Mouse (Mus musculus) kidney, embryonic 15.5 days (tissue): Measurements from ENCODE around the gene Shroom4. TPM values are rescaled to one million over a fixed set of nuclear protein-coding genes. Genes with fewer than 3 reads are reported as not detected.

Experiments
- ATAC-seq: fragments of 200-750 bp; cut with Nextera tagmentation; replicated peaks from 2 replicates; pipeline ENCODE4 v1.8.0; 2017; ENCODE audit warnings: moderate TSS enrichment; ENCODE audit not compliant: low FRiP score
- H3K27ac ChIP-seq: fragments of 300-500 bp; sonication (generic); 2 replicates; pipeline ENCODE4 v1.5.1; 2015; ENCODE audit warnings: mild to moderate bottlenecking, inconsistent platforms
- H3K27me3 ChIP-seq: fragments of 300-500 bp; sonication (generic); 2 replicates; pipeline ENCODE4 v1.6.1; 2015; ENCODE audit warnings: inconsistent platforms
- H3K36me3 ChIP-seq: fragments of 300-500 bp; sonication (generic); 2 replicates; pipeline ENCODE4 v1.6.1; 2015; ENCODE audit warnings: inconsistent platforms
- H3K4me1 ChIP-seq: fragments of 300-500 bp; sonication (generic); 2 replicates; pipeline ENCODE4 v1.6.1; 2015; ENCODE audit warnings: inconsistent platforms
- H3K4me2 ChIP-seq: fragments of 300-500 bp; sonication (generic); 2 replicates; pipeline ENCODE4 v1.6.1; 2015; ENCODE audit warnings: moderate library complexity, mild to moderate bottlenecking, inconsistent platforms
- H3K4me3 ChIP-seq: fragments of 300-500 bp; sonication (generic); replicated peaks from 2 replicates; pipeline ENCODE4 v1.5.1; 2015; ENCODE audit warnings: mild to moderate bottlenecking, inconsistent platforms
- H3K9ac ChIP-seq: fragments of 300-500 bp; sonication (generic); 2 replicates; pipeline ENCODE4 v1.6.1; 2015; ENCODE audit warnings: mild to moderate bottlenecking, inconsistent platforms
- H3K9me3 ChIP-seq: fragments of 300-500 bp; sonication (generic); replicated peaks from 2 replicates; pipeline ENCODE4 v1.6.1; 2016; ENCODE audit warnings: inconsistent platforms
- whole genome bisulfite sequencing: fragments of 180-500 bp; shearing (Covaris S2); methylation state at CpG from one replicate; pipeline ENCODE4 v1.1.7; 2015; ENCODE audit warnings: mixed read lengths; 5-methylcytosine and 5-hydroxymethylcytosine counted together
- polyA plus RNA-seq: library from polyadenylated mRNA; unstranded; fragments of >200 nt; fragmentation: Nextera tagmentation; extraction: Ambion mirVana; gene quantifications from 2 replicates; pipeline ENCODE4 v1.2.1, GENCODE M21; 2015

Gene Shroom4
- 6.8 and 7.2 TPM in 2 replicates for polyA plus RNA-seq

DNA sequence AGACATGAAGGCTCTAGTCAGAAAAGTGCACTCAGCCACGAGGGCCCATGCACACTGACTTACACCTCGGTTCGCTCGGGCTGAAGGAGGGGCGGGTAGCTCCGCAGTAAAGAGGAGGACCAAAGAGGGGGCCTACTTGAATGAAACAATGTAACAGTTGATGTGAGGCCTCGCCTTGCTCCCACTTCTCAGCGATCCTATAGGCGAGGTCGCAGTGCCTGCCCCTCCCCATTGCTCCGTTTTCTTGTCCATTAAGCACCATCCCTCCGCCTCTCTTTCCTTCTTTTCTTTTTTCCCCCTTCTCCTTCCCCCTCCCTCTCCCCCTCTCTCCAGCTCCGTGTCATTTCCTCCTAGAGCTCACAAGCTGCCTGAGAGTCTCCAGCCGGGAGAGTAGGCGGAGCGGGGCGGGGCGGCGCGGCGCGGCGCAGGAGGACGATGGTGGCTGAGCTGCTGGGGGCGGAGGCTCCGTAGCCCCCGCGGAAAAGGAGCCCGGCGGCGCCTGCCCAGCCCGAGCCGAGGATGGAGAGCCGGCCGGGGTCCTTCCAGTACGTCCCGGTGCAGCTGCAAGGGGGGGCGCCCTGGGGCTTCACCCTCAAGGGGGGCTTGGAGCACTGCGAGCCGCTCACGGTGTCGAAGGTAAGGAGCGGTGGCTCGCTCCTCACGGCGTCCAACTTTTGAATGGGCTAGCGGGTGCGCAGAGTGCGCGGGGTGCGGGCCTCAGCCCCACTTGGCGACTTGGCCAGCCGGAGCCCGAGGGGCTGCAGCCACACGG lies at the start of gene Shroom4:
Gene Shroom4 (plus strand): TSS at position 229 of the 772 bp plus-strand sequence.
- H3K9ac ChIP-seq = peak within 1 kb of the TSS; percentile 59
- no peaks in the 10 kb centered on the region for H3K36me3 ChIP-seq
- no peaks in the 10 kb centered on the region for H3K27me3 ChIP-seq
- H3K4me3 ChIP-seq = peak within 1 kb of the TSS; percentile 63
- no peaks in the 10 kb centered on the region for H3K9me3 ChIP-seq
- WGBS = 12% methylated on average over 55 of the region's 55 CpGs
- H3K27ac ChIP-seq = peak within 1 kb of the TSS; percentile 88
- peak within 1 kb of the TSS; percentile 58 for H3K4me2 ChIP-seq
- H3K4me1 ChIP-seq = 0 out of 2 replicates have a peak, but pooled peaks cover 6% of the 10 kb centered on the region
- ATAC-seq = peak; percentile 97

DNA sequence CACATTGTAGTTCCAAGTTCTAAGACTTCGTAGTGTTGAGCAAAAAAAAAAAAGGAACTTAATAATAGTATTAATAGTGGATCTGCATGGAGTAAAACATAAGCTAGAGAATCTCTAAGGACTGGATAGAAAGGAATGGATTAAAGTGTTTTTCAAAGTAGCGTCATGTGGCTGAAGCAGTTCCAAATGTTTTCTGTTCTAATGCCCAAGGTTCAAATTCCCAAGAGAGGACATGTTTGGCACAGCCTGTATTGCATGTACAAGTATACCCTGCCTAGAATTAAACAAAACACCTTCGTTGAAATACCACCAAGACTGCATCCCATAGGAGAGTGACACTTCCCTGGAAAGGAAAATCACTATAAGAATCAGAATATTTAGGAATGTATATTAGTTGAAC lies 42.8 kb upstream of the Shroom4 start:
- no peak for ATAC-seq
- Histone ChIP-seq H3K4me2 (no peak overlapping the region), H3K4me3 (no peak overlapping the region), H3K27me3 (no peaks in the 10 kb centered on the region), H3K36me3 (no peaks in the 10 kb centered on the region), H3K9ac (no peak overlapping the region), H3K9me3 (no peaks in the 10 kb centered on the region), H3K4me1 (no peaks in the 10 kb centered on the region), H3K27ac (no peak overlapping the region)
- 81% methylated on average over 3 of the region's 3 CpGs for WGBS

DNA sequence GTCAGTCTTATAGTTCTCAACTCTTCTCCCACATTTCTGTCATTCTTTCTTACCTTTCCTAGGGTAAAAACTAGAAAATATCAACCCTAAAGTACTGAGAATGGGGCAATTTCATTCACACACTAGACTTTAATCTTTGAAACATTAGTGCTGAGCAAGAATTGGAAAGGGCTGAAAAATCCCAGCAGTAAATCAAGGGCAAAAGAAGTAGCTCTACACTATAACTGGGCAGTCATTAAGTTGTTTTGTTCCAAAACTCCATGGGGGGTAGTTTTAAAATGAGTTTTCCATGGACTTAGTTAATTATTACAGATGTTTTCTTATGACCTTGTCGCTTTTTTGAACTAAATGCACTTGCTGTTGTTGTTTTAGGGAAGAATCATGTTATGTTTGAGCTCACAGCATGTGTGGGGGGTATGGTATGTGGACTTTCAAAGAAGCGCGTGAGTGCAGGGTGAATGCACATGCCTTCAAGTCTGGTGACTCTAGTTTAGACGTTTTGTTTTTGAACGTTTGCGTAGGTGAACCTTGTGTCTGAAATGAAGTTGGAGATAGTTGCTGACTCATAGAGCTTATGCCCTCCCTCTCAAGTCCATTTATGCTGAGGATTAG lies 42.0 kb upstream of the Shroom4 start:
- Histone ChIP-seq H3K9me3 (no peaks in the 10 kb centered on the region), H3K4me2 (no peak overlapping the region), H3K4me1 (no peaks in the 10 kb centered on the region), H3K4me3 (no peak overlapping the region), H3K27me3 (no peaks in the 10 kb centered on the region), H3K27ac (no peak overlapping the region), H3K9ac (no peak overlapping the region), H3K36me3 (no peaks in the 10 kb centered on the region)
- ATAC-seq = 0 out of 2 replicates have a peak, but pooled peaks have one; percentile 36
- WGBS = 52% methylated on average over 6 of the region's 6 CpGs

DNA sequence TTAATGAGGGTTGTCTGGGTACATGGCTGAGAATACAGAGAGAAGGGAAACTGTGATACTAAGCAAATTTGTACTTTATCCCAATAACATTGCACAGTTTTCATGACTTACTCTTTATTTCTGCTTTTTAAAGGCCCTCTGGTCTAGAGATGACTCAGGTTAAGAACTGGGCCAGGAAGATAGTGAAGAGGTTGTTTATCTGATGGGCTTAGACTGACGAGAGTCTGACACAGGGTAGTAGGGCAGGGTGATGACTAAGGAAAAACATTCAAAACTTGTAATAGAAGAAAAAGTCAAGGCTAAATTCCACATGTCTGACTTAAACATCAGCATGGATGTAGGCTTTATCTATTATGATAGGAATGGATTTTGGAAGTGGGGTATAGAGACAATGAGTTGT lies 30.8 kb upstream of the Shroom4 start:
- Histone ChIP-seq H3K9ac (no peak overlapping the region), H3K4me2 (no peak overlapping the region), H3K27me3 (no peaks in the 10 kb centered on the region), H3K4me3 (no peak overlapping the region), H3K27ac (no peak overlapping the region), H3K9me3 (no peaks in the 10 kb centered on the region), H3K36me3 (no peaks in the 10 kb centered on the region), H3K4me1 (no peaks in the 10 kb centered on the region)
- 77% methylated on average over 1 of the region's 1 CpGs for WGBS
- no peak for ATAC-seq

DNA sequence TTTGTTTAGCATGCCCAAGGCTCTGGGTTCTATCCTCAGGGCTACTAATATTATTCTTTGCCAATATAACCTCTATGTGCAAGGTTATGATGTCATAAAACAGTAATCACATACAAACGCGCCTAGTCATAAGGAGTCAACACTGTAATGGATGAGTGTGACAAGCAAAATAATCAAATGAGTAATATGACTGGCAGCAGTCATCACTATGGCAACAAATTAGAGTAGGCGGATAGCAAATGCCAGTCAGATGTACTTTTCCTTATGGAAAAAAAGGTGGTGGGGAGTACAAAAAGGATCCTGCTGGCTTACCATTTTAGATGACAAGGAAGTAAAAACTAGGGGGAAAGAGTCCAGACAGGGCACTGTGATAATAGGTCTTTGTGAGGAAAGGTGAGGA lies 28.9 kb upstream of the Shroom4 start:
- no peak for ATAC-seq
- no peak overlapping the region for H3K4me2 ChIP-seq
- WGBS = 92% methylated on average over 3 of the region's 3 CpGs

DNA sequence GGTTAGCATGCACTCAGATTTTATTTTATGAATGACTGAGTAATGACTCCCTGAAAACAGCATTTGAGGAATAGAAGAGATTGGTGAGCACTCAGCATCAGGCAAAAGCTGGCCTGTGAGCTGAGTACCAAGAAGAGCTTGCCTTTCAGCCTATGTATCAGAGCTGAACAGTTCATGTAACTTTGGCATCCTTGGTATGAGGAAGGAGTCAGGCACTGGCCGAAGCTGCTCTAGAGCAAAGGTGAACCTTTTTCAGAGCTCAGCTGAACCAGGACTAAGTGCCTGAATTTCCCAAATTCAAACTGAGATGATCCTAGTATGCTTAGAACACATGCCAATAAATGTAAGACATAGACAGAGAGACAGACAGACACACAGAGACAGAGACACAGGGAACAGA lies 5.8 kb upstream of the Shroom4 start:
- no peaks in the 10 kb centered on the region for H3K27me3 ChIP-seq
- no peaks in the 10 kb centered on the region for H3K4me1 ChIP-seq
- no peaks in the 10 kb centered on the region for H3K9me3 ChIP-seq
- no peaks in the 10 kb centered on the region for H3K36me3 ChIP-seq
- ATAC-seq = no peak
- H3K27ac ChIP-seq = no peak overlapping the region
- WGBS = 53% methylated on average over 1 of the region's 1 CpGs
- H3K4me2 ChIP-seq = no peak overlapping the region
- no peak overlapping the region for H3K9ac ChIP-seq
- H3K4me3 ChIP-seq = no peak overlapping the region

More for the DNA sequence above, 28.9 kb upstream of the Shroom4 start:
- no peaks in the 10 kb centered on the region for H3K4me1 ChIP-seq
- H3K27me3 ChIP-seq = no peaks in the 10 kb centered on the region
- no peak overlapping the region for H3K9ac ChIP-seq
- no peak overlapping the region for H3K4me3 ChIP-seq
- H3K36me3 ChIP-seq = no peaks in the 10 kb centered on the region
- no peaks in the 10 kb centered on the region for H3K9me3 ChIP-seq
- H3K27ac ChIP-seq = no peak overlapping the region

DNA sequence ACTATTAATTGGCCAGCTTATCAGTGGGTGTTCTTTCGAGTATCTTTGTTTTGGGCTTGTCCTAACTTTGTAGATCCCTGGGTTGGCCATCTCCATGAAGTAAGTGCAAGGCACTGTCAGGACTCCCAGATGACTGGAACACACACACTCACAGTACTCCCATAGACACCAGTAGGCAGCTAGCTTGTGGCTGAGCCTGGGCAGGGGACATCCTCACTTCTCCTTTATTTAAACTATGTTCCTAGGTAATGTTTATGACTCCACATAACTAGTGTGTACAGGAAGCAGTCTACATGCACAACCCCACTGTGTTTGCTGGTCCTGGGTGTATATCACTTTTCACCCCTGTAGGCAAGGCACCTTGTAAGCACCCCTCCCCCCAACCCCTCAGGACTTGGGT lies 461 bp upstream of the Shroom4 start:
- no peak for ATAC-seq
- Histone ChIP-seq H3K4me1 (0 out of 2 replicates have a peak, but pooled peaks cover 6% of the 10 kb centered on the region), H3K4me3 (peak overlapping the region; percentile 63), H3K27me3 (no peaks in the 10 kb centered on the region), H3K9me3 (no peaks in the 10 kb centered on the region), H3K4me2 (peak overlapping the region; percentile 58), H3K9ac (0 out of 2 replicates have a peak overlapping the region, but pooled peaks have one; percentile 21), H3K36me3 (no peaks in the 10 kb centered on the region), H3K27ac (peak overlapping the region; percentile 88)
- 54% methylated on average over 1 of the region's 1 CpGs for WGBS

DNA sequence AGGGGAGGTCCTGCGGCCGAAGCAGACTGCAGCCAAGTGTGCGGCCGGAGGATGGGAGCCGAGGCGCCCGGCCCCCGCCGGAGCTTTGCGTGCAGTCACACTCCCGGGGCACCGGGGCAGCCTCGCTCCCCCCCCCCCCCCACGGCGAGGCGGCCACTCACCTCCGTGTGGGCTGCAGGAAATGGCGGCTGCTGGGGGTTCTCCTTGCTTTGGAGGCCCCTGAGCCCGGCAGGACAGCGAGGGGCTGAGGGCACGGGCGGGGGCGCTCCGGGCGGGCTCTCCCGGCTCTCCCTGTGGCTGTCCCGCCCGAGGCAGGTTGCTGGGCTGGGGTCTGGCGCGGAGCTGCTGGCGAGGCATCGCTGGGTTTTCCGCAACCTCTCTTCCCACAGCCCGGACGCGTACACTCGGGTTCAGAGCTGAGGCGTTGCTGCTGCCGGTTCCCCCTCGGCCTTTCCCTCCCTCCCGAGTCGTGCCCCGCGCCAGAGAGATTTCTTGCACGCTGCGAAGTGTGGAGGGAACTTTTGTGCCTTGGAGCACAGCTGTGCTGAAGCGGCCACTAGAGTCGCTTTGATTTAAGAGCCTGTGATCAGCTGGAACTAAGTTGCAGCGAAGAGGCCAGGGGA lies 855 bp downstream of the Shroom4 start:
- H3K27me3 ChIP-seq = no peaks in the 10 kb centered on the region
- H3K4me2 ChIP-seq = peak overlapping the region; percentile 58
- no peaks in the 10 kb centered on the region for H3K9me3 ChIP-seq
- no peaks in the 10 kb centered on the region for H3K36me3 ChIP-seq
- H3K27ac ChIP-seq = peak overlapping the region; percentile 88
- peak; percentile 67 for ATAC-seq
- WGBS = 10% methylated on average over 43 of the region's 49 CpGs
- H3K4me1 ChIP-seq = 0 out of 2 replicates have a peak, but pooled peaks cover 6% of the 10 kb centered on the region
- peak overlapping the region; percentile 63 for H3K4me3 ChIP-seq
- peak overlapping the region; percentile 59 for H3K9ac ChIP-seq

DNA sequence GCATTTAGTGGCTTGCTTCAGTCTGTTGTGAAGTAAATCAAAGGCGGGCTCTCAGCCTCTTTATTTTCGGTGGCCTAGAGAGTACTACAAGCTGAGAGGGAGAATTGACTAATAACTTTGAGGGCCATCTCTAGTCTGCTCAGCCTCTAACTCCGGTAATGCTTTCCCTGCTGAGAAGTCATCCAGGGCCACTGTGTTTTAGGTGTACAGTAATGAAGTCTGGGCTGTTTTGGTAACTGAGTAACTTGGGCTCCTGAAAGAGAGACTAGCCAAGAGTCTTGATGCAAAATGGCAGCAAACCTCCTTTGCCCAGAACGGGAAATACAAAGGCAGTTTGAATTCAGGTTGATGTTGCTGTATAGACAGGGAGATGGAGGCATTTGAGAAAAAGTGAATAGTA lies 3.3 kb downstream of the Shroom4 start:
- ATAC-seq = no peak
- Histone ChIP-seq H3K36me3 (no peaks in the 10 kb centered on the region), H3K27me3 (no peaks in the 10 kb centered on the region), H3K4me2 (no peak overlapping the region), H3K4me1 (0 out of 2 replicates have a peak, but pooled peaks cover 6% of the 10 kb centered on the region), H3K9me3 (no peaks in the 10 kb centered on the region), H3K9ac (no peak overlapping the region), H3K27ac (no peak overlapping the region), H3K4me3 (no peak overlapping the region)
- WGBS = 79% methylated on average over 4 of the region's 4 CpGs

DNA sequence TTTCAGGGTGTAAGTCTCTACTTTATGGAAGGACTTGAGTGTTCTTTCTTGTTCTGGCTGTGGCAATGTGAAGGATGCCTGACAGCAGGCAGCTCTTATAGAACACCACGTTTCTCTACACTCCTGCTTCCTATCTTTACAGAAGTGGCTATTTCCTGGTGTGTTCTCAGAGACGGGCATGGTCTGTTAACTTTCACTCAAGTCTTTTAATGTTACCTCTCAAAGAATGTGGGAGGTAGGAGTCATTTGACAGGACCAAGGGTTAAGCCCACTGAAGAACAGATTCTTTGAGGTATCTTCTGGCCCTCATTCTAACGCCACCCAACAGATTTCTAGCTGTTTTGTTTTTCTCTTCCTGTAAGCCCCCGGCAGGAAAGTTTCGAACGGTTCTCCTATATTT lies 9.5 kb downstream of the Shroom4 start:
- peak overlapping the region; percentile 62; the same call in 1 of the 2 replicates for H3K27ac ChIP-seq
- 0 out of 2 replicates have a peak, but pooled peaks cover 3% of the 10 kb centered on the region for H3K4me1 ChIP-seq
- no peak overlapping the region for H3K9ac ChIP-seq
- 0 out of 2 replicates have a peak overlapping the region, but pooled peaks have one; percentile 19 for H3K4me2 ChIP-seq
- 39% methylated on average over 6 of the region's 6 CpGs for WGBS
- ATAC-seq = 0 out of 2 replicates have a peak, but pooled peaks have one; percentile 62
- H3K9me3 ChIP-seq = no peaks in the 10 kb centered on the region
- H3K27me3 ChIP-seq = no peaks in the 10 kb centered on the region
- no peaks in the 10 kb centered on the region for H3K36me3 ChIP-seq
- no peak overlapping the region for H3K4me3 ChIP-seq

DNA sequence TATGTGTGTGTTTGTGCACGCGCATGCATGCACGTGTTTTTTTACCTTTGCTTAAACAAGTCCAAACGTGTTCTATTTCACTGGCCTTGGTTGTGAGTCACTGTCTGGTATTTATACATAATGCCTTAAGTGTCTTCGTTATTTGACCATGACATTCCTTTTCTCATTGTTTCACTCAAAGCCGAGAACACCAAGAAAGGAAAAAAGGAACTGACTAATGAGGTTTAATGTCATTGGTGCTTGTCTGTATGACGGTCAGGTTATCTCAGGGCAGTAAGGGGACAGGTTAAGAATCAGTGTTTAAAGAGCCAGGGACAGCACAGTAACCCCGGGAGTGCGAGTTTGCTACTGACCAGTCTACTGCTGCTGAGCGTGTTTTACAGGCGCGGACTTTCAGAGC lies 15.8 kb downstream of the Shroom4 start:
- H3K36me3 ChIP-seq = no peaks in the 10 kb centered on the region
- H3K9ac ChIP-seq = no peak overlapping the region
- H3K9me3 ChIP-seq = no peaks in the 10 kb centered on the region
- H3K4me2 ChIP-seq = no peak overlapping the region
- H3K27ac ChIP-seq = no peak overlapping the region
- no peak for ATAC-seq
- 0 out of 2 replicates have a peak, but pooled peaks cover 3% of the 10 kb centered on the region for H3K4me1 ChIP-seq
- no peak overlapping the region for H3K4me3 ChIP-seq
- H3K27me3 ChIP-seq = no peaks in the 10 kb centered on the region
- 68% methylated on average over 12 of the region's 12 CpGs for WGBS

DNA sequence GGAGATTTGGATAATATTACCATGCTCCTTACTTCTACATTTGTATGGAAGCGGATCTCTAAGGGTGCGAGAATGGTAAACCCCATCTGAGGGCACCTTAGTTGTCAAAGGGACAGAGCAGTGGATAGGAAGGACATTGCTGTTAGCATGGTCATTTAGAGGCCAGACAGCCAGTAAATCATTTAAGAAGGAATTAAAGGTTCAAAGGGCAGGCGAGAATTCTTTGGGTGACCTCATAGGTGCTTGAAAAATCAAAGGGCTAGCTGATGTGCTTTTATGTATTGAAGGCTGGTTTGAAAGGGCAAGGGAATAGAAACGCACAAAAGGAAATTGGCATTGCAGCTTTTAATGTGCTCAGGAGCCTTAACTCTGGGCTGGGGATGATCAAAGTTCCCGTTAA lies 16.3 kb downstream of the Shroom4 start:
- no peak overlapping the region for H3K4me3 ChIP-seq
- no peak overlapping the region for H3K4me2 ChIP-seq
- no peak overlapping the region for H3K27ac ChIP-seq
- H3K4me1 ChIP-seq = 0 out of 2 replicates have a peak, but pooled peaks cover 3% of the 10 kb centered on the region
- no peaks in the 10 kb centered on the region for H3K36me3 ChIP-seq
- WGBS = 70% methylated on average over 5 of the region's 5 CpGs
- no peaks in the 10 kb centered on the region for H3K9me3 ChIP-seq
- ATAC-seq = no peak
- no peaks in the 10 kb centered on the region for H3K27me3 ChIP-seq
- no peak overlapping the region for H3K9ac ChIP-seq
